Mouse (Mus musculus): ENCODE measurements around the gene Ifitm3.
"Not testable (repeated sequence)": the region's sequence is repeated elsewhere in the genome, so short reads cannot be mapped to it uniquely, and the experiment has no call there.

The Ifitm3 gene

GRCm38 (mm10) chr7:140998853-140999700 is 11.5 kb downstream of the Ifitm3 start:
- DNase-seq: no peak

GRCm38 (mm10) chr7:140997817-140998216 is 12.8 kb downstream of the Ifitm3 start:
- DNase-seq: no peak

- DNase-seq: no peak
Measured at GRCm38 (mm10) chr7:140991117-140991689, 19.4 kb downstream of the Ifitm3 start.

GRCm38 (mm10) chr7:140990622-140991021 is 19.9 kb downstream of the Ifitm3 start:
- DNase-seq: no peak

GRCm38 (mm10) chr7:140990185-140990584 is 20.4 kb downstream of the Ifitm3 start:
- DNase-seq: no peak

- no peak for DNase-seq
Measured at GRCm38 (mm10) chr7:140989022-140989421, 21.5 kb downstream of the Ifitm3 start.

- DNase-seq: no peak
Measured at GRCm38 (mm10) chr7:140987182-140988138, 23.1 kb downstream of the Ifitm3 start.

- no peak for DNase-seq
Measured at GRCm38 (mm10) chr7:140982971-140983370, 27.6 kb downstream of the Ifitm3 start.

GRCm38 (mm10) chr7:140981704-140982103 is 28.9 kb downstream of the Ifitm3 start:
- DNase-seq: no peak

GRCm38 (mm10) chr7:140976720-140977119 is 33.9 kb downstream of the Ifitm3 start:
- DNase-seq: not testable (repeated sequence)

GRCm38 (mm10) chr7:140975465-140975864 is 35.1 kb downstream of the Ifitm3 start:
- no peak for DNase-seq

GRCm38 (mm10) chr7:140974940-140975339 is 35.6 kb downstream of the Ifitm3 start:
- no peak for DNase-seq

- DNase-seq: no peak
Measured at GRCm38 (mm10) chr7:140973396-140974165, 37.0 kb downstream of the Ifitm3 start.

- no peak for DNase-seq
Measured at GRCm38 (mm10) chr7:140971479-140972171, 38.9 kb downstream of the Ifitm3 start.

- no peak for DNase-seq
Measured at GRCm38 (mm10) chr7:140970931-140971330, 39.6 kb downstream of the Ifitm3 start.

GRCm38 (mm10) chr7:140968710-140969109 is 41.9 kb downstream of the Ifitm3 start:
- DNase-seq: not testable (repeated sequence)

GRCm38 (mm10) chr7:140967862-140968591 is 42.5 kb downstream of the Ifitm3 start:
- DNase-seq: no peak

- DNase-seq: no peak
Measured at GRCm38 (mm10) chr7:140966921-140967320, 43.6 kb downstream of the Ifitm3 start, which contains the start of gene Ifitm1. Gene Ifitm1 (plus strand): TSS chr7:140967221.

- DNase-seq: no peak
Measured at GRCm38 (mm10) chr7:140962733-140963132, 47.8 kb downstream of the Ifitm3 start.

GRCm38 (mm10) chr7:140961416-140961815 is 49.2 kb downstream of the Ifitm3 start:
- DNase-seq: no peak

- DNase-seq: no peak
Measured at GRCm38 (mm10) chr7:140960026-140960425, 50.5 kb downstream of the Ifitm3 start.
